Mouse (Mus musculus): ENCODE measurements around the gene Derl2. TPM values are rescaled to one million over a fixed set of nuclear protein-coding genes. Genes with fewer than 3 reads are reported as not detected.

The Derl2 gene
- polyA plus RNA-seq, 1 experiment, result 19.8 TPM

- DNase-seq (ENCODE audit: low read depth, low spot score), result no peak
- 81% methylated on average over 4 of the region's 4 CpGs for WGBS
These were observed 18.5 kb downstream of the Derl2 start for GRCm38 (mm10) chr11:71001167-71001566.

- under 1% methylated on average over 64 of the region's 64 CpGs for WGBS
- no peak for DNase-seq (ENCODE audit: low read depth, low spot score)
These were observed 36.9 kb downstream of the Derl2 start, which contains the start of gene C1qbp for GRCm38 (mm10) chr11:70982557-70983228. C1qbp (minus strand) TSS chr11:70983026.

- 5% methylated on average over 12 of the region's 12 CpGs for WGBS
- no peak for DNase-seq (ENCODE audit: low read depth, low spot score)
These were observed 37.6 kb downstream of the Derl2 start for GRCm38 (mm10) chr11:70982030-70982429.

GRCm38 (mm10) chr11:70980751-70981510, 38.7 kb downstream of the Derl2 start:
- 89% methylated on average over 14 of the region's 14 CpGs for WGBS

GRCm38 (mm10) chr11:70980232-70980631, 39.4 kb downstream of the Derl2 start:
- no peak for DNase-seq (ENCODE audit: low read depth, low spot score)
- WGBS, result 78% methylated on average over 6 of the region's 6 CpGs

More at GRCm38 (mm10) chr11:70980751-70981510, 38.7 kb downstream of the Derl2 start:
- no peak for DNase-seq (ENCODE audit: low read depth, low spot score)

GRCm38 (mm10) chr11:70977293-70977692, 42.3 kb downstream of the Derl2 start:
- DNase-seq (ENCODE audit: low read depth, low spot score), result no peak
- 83% methylated on average over 6 of the region's 6 CpGs for WGBS

GRCm38 (mm10) chr11:70975193-70975592, 44.4 kb downstream of the Derl2 start:
- no peak for DNase-seq (ENCODE audit: low read depth, low spot score)
- 71% methylated on average over 2 of the region's 2 CpGs for WGBS

GRCm38 (mm10) chr11:70973947-70974346, 45.7 kb downstream of the Derl2 start:
- 65% methylated on average over 4 of the region's 4 CpGs for whole genome bisulfite sequencing

GRCm38 (mm10) chr11:70972586-70972985, 47.1 kb downstream of the Derl2 start:
- no peak for DNase-seq (ENCODE audit: low read depth, low spot score)
- WGBS, result 64% methylated on average over 1 of the region's 1 CpGs

More at GRCm38 (mm10) chr11:70973947-70974346, 45.7 kb downstream of the Derl2 start:
- DNase-seq (ENCODE audit: low read depth, low spot score), result no peak

GRCm38 (mm10) chr11:70970560-70971540, 48.8 kb downstream of the Derl2 start:
- 12% methylated on average over 24 of the region's 24 CpGs for WGBS
- peak; percentile 48 for DNase-seq (ENCODE audit: low read depth, low spot score)

GRCm38 (mm10) chr11:70969821-70970559, 49.7 kb downstream of the Derl2 start, which contains the start of the genes Nup88 and Rpain:
Nup88 (minus strand) TSS chr11:70969973.
Rpain (plus strand) TSS chr11:70970213.
- DNase-seq (ENCODE audit: low read depth, low spot score), result peak; percentile 92
- WGBS, result under 1% methylated on average over 43 of the region's 43 CpGs

GRCm38 (mm10) chr11:70969271-70969794, 50.3 kb downstream of the Derl2 start:
- under 1% methylated on average over 25 of the region's 25 CpGs for WGBS
- DNase-seq (ENCODE audit: low read depth, low spot score), result peak; percentile 7

- 81% methylated on average over 4 of the region's 4 CpGs for WGBS
- DNase-seq (ENCODE audit: low read depth, low spot score), result no peak
These were observed 55.3 kb downstream of the Derl2 start for GRCm38 (mm10) chr11:70964222-70964907.

GRCm38 (mm10) chr11:70960786-70961554, 58.7 kb downstream of the Derl2 start:
- 93% methylated on average over 5 of the region's 5 CpGs for WGBS
- DNase-seq (ENCODE audit: low read depth, low spot score), result no peak

Data from large intestine, adult 2 months (tissue).